Mouse (Mus musculus) left cerebral cortex, postnatal 14 days (tissue): ENCODE measurements at regions not wholly inside any gene's neighbourhood (a gene's known extent, or its start where the extent isn't known, plus 50 kb on each side); places are given as distances from the start of the nearest gene placed in this dataset.

Experiments used
- DNase-seq, 2 experiments: peaks; one replicate each; pipeline ENCODE4 v3.0.0; 2021 to 2022; ENCODE audit warnings: low spot score in 2 of 2, mixed read lengths in 1 of 2
- intact Hi-C: fragments of 180-260 bp; cut with DNase I; formaldehyde crosslinking; loops from one replicate; pipeline ENCODE4 v1.15.1; 2025

DNA sequence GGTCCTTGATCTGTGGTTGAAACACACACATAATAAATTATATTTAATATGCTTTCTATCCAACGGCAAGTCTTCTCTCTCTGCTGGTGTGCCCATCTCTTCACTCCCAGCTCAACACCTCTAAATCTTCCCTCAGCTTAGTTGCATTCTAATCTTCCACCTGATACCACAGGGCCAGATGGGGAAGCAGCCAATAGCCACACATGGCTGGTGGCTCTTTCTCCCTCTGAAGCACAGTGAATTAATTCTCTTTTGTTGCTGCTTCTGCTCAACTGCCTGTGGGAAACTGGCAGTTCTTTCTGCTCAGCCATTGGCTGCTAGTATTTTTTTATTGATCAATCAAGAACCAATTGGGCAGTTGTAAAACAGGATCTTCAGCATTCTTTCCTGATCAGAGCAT lies 750.0 kb downstream of the Serpinb8 start:
- intact Hi-C loops = no loop called here
- DNase-seq = no peak

DNA sequence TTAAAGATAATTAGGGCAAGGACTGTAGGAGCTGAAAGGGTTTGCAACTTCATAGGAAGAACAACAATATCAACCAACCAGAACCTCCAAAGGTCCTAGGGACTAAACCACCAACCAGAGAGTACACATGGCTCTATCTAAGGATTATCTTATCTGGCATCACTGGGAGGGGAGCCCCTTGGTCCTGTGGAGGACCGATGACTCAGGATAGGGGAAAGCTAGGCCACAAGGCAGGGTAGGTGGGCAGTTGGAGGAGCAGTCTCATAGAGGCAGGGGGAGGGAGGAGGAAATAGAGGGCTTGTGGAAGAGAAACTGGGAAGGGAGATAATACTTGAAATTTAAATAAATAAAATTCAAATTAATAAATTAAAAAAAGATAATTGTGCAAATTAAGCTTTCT lies 751.5 kb downstream of the Serpinb8 start:
- intact Hi-C loops = no loop called here
- no peak for DNase-seq

DNA sequence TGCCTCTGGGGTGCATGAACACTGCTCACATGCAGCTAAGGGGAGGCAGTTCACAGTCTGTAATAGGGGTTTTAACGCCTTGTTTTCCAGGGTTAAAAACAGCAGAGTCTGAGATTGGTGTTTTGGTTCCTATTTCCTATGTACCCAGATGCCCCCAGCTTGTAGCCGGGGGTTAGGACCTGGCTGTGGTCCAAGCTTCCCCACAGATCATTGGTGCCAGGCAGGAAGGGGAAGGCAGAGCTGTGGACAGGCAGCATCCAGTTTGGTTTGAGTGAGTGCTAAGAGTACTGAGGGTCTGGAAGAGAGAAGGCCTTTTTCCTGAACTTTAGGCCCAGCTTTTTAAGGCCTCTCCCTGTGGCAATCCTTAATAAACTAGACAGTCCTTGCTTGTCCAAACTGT lies 774.0 kb downstream of the Serpinb8 start:
- DNase-seq = no peak
- intact Hi-C loops = no loop called here

DNA sequence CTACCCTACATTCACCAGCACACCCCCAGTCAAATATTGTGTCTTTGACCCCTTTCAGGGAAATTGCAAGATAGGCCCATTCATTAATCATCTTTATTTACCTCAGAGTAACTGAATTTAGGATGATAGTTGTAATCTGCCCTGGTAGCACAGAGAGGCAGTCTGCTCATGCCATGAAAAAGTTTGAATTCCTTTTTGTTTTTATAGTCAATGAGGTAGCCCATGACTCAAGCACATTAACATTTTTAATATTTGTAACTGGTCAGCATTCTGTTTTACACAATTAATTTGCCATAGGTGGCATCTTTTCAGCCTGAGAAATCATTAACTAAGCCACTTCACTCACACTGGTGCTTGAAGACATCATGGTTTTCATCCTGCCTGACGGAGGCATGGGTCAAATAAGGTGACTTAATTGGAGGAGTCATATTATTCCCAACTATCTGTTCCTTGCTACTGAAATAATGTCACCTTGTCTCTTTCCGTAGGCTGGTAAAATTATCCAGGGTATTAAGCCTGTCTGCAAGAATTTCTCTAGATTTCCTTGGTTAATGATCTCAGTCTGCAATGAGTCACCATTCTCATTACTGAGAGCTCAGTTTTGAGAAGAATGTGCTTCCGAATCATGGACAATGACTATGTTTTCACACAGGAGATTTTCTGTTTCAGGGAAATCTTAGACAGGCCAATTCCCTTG lies 780.2 kb downstream of the Serpinb8 start:
- DNase-seq = no peak
- intact Hi-C loops = no loop called here

DNA sequence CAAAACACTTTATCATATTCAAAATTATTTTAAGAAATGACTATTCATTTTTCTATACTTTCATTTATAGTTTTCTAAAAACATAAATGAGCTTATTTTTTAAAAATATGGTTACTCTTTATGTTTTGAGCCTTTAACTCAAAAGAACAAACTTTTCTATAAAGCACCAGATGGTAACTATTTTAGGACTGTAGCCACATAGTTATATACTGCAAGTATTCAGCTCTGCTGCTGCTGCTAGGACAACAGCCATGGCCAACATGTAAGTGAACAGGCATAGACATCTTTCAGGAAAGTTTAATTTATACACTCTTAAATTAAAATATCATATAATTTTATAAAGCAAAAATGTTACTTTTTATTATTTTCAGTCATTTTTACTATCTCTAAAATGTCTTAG lies 800.1 kb downstream of the Serpinb8 start:
- intact Hi-C loops = no loop called here
- DNase-seq = peak in 1 of 2 experiments; percentile 18

DNA sequence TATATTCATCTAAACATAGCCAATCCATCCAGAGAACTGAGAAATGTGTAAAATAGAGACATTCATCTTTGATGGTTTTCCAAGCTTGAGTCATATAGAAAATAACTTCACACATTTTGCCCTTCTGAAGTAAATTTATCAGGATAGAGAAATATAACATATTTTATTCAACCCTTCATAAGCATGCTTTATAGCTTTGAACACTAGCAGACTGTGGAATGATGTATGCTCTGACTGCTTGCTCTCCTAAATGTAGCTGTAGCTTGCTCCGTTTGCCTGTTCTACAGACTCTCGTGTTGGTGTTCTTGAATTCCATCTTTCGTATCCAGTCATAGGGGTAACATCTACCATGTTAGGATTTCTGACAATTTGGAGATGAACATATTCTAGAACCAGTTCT lies 800.7 kb downstream of the Serpinb8 start:
- intact Hi-C loops = no loop called here
- DNase-seq = no peak

DNA sequence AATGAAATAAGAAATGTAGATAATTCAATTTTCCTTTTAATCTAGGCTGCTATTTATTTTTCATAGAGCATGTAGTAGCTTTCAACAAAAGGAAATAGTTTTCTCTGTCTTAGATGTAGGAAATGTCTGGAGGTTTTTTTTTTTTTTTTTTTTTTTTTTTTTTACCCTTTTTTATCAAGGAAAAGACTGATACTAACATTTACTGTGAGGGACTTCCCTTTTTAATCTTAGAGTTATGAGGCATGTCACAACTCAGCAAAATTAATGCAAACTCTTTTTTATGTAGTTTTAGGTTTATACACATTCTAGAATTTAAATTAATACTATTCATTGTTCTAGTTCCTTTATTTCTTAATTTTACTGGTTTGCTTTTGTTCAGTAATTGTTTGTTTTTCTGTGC lies 850.0 kb downstream of the Serpinb8 start:
- intact Hi-C loops = no loop called here
- DNase-seq = no peak

DNA sequence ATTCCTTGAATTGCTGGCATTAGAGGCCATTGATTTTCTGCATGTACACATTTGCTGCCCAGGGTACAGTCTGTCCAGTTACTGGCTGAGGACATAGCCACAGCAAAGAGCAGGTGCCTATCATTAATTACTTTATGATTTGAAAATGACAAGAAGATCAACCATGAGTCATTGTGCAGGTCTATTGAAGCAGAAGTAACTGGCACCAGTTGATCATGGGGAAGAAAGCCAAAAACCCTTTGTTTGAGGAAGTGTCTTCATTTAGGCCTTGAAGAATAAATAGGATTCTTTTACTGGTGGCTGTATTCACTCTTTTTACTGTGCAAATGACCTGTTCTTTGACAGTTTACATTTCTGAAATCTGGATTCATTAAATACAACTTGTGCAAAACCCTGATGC lies 863.0 kb downstream of the Serpinb8 start:
- intact Hi-C loops = no loop called here

DNA sequence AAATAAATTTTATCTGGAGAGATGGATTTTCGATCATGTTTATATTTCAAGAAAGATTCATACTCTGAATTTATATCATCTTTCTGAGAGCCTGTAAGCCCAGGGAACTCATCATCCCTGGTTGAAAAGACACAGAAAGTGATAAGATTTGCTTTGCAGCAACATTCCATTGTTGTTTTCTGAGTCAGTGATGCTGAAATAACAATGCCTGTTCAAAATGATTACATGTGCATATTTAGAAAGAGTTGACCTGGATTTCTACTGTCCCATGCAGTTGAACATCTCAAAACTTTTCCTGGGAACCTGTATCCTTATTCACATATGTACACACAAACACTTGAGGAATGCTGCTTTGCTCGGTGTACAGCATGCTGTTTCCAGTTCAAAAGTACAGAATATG lies 882.2 kb downstream of the Serpinb8 start:
- no peak for DNase-seq
- intact Hi-C loops = no loop called here

More for the DNA sequence above, 863.0 kb downstream of the Serpinb8 start:
- DNase-seq = no peak

DNA sequence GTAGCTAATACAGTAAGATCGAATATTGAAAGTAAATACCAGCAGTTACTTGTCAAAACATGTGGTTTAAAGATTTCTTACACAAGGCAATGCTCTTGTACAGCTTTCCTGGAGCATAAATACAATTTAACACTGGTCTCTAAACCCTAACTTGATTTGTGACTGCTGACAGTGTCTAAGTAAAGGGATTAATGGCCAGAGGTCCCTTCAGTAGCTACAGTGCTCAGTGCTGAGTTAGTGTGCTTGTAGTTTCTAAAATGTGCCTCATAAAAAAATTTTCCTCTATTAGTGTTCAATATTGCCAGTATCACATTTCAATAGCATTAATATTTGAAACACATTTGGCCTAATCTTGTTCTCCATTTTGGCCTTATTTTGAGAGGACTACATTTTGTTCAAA lies 909.0 kb downstream of the Serpinb8 start:
- intact Hi-C loops = no loop called here
- no peak for DNase-seq

DNA sequence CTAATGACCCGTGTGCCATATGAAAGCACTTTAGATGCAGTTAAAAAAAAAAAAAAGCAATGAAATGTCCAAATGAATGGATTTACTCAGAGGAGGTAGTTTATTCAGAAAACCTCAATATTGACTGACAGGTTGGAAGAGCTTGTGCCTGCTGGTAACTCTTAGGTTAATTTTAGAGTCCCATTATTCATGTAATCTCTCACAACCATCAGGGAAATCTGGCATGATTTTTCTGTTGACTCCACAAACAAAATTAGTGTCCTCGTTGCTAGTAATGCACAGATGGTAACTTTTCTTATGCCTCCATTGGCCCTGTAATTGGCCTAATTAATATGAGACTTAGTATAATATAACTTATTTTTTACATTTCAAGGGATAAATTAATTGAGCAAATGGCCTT lies 937.6 kb downstream of the Serpinb8 start:
- intact Hi-C loops = no loop called here
- no peak for DNase-seq

DNA sequence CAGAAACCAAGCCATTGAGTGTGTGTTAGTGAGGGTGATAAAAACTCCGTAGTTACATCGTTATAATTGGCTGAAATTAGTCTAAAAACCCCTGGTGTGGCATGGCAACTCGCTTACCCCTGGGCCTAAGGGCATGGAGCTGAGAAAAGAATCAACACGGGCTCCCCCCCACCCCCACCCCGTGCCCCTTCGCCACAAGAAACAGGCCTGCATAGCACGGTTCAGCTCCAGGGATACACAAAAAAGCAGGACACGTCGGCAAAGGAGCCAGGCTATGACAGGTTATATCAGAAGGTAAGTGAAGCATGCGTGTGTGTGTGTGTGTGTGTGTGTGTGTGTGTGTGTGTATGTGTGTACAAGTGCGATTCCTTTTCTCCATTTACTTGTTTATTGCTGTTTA lies 948.4 kb downstream of the Serpinb8 start:
- DNase-seq = no peak
- intact Hi-C loops = no loop called here

DNA sequence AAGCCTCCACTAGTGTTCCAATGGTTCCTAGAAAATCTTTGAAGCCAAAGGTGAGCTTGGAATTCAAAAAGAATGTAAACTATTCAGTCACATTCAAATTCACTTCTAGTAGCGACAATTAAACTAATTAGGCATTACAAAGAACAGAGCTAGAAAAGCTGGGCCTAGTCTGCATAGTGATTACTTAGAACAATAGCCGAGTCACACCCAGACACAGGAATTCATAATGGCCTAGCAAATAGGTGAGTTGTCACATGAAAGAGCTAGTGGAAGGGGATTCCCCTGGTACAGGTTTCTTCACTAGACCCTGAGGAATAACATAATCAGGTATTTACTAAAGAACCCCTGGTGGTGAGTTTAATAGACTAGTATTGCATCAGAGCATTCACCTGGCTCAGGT lies 958.9 kb downstream of the Serpinb8 start:
- intact Hi-C loops = no loop called here
- no peak for DNase-seq

DNA sequence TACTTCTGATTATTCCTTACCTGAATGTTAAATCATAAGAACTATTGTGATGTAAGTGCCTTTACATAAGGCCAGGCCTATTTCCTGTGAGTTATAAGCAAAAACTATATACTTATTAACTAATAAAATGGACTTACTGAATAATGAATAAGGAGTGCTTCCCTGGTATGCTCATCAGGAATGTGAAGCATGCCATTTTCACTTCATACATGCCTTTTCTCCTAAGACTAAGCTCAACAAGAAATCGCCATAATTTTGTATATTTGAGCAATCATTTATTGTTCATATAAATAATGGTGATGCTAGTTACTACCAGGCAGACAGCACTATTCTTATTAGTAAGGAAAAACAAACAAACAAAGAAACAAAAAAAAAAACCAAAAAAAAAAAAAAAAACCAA lies 969.1 kb downstream of the Serpinb8 start:
- intact Hi-C loops = no loop called here
- no peak for DNase-seq

DNA sequence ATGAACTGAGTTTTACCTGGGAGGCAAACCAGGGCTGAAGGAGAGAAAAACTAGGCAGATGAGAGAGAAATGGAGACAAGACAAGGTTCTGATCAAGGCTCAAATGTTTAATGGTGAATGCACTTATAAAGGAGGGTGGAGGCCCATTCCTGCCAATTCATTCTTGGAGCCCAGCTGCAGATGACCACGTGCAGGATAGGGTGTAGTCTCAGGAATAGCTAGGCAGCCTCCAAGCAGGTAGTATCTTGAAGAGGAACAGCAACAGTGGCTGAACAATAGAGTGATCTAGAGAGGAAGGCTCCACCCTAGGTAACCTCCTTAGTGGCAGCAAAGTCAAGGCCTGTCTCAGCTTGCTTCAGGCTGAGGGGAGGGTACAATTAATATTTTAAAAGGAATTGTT lies 973.2 kb downstream of the Serpinb8 start:
- no peak for DNase-seq
- intact Hi-C loops = no loop called here

DNA sequence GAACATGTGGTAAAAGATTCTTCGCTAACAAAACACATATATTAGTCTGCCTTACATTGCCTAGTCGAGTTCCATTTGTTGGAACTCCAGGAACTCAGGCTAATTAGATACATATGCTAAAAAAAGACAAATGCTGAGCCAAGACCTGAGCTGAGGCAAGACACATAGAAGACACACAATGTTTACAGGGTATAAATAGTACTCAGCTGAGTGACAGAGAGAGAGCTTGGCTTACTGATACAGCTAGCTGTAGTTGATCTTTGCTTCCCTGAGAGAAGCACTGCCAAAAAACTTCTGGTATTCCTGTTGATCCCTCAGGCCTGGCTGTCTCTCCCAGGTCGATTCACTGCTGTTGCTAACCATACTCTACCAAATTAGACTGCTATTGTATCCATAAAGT lies 982.2 kb downstream of the Serpinb8 start:
- DNase-seq = no peak
- intact Hi-C loops = no loop called here

DNA sequence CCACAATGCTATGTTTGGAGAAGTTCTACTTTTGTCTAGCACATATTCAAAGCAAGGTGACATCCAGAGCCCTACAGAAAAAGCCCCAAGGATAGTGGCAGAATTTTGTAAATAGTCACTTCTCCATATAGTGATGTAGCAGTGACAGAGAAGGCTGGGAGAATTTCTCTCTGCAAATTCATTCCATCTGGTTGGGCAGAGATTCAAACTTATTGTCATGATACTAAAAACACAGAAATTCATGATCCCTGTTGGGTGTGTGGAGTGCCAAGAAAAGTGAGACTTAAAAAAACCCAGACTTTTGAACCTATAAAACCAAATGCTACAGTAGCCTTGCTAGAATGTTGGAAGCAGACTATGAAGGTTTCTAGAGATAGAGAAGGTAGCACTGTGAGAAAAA lies 983.0 kb downstream of the Serpinb8 start:
- no peak for DNase-seq
- intact Hi-C loops = no loop called here

DNA sequence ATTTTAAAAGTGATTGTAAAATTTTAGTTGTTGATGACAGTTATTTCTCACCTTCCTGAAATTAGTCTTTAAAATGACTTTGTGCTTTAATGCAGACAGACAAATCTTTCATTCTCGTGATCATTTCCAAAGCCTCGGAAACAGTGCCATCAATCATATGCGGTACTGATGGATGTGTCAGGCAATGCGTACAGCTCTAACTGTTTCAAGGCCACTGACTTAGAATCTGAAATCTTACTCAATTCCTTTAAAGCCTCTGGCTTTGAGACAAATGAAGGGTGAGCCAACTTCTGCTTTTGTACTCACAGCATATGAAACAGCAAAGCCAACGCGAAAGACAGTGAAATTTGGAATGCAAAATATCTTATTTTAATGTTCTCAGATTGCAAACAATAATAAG lies 987.0 kb downstream of the Serpinb8 start:
- DNase-seq = no peak
- intact Hi-C loops = no loop called here

DNA sequence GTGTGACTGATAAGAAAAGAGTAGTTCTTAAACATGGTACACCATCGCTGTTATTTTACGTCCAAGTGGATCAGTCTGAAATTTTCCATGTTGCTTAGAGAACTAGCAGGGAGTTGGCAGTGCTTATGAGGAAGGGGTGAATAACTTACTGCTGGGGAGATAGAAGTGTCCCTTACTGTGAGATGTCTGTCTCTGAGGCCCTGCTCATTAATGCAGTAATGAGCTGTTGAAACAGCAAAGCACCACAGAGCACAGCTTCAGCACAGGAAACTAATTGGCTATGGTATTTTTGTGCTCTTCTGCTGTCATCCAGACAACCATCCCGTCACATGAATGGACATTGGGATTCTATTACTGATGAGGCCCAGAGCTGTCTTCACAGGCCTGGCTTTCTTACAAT lies 988.0 kb downstream of the Serpinb8 start:
- intact Hi-C loops = no loop called here
- DNase-seq = no peak

DNA sequence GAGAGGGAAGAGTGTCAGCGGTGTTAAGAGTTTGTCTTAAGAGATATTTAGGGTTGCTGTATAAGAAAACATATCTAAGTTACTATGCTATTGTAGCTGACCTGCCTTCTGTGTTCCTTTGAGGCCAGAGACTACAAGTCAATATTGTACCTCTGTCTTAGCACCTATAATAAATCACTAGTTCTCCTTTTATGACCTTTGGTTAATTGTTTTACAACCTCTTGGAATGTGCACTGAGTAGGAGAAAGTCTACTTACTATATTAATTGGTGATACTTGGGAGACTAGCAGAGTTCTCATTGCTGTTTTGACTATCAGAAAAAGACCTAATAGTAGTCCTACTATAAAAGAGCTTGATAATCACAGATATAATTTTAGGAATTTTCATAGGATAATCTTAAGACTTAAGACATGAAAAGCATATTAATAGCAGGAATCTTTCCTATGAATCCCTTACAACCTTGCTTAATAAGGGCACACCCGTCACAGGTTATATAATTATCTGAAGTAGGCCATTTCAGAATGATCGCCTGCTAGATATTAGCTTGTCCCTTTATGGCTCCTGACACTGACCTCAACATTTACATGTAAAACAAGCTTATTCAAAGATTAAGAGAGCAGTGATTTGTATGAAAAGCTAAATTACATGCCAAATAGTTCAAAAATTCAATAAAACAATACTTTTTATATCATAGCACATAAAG lies 1003.1 kb downstream of the Serpinb8 start:
- intact Hi-C loops = no loop called here
- no peak for DNase-seq

DNA sequence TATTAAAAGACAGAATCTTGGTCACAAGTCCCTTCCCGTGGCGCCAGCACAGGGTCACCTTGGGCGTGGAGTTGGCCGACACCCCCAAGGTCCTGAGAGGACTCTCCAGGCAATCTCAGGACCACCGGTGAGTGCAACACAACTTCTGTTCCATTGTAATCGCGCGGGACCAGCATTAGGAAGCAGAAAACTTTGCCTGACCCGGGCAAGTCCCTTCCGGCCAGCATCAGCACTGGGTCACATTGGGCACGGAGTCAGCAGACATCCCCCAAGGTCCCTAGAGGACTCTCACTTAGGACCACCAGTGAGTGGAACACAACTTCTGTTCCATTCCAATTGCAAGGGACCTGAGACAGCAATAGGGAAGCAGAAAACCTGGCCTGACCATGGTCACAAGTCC lies 1007.3 kb downstream of the Serpinb8 start:
- DNase-seq = no peak
- intact Hi-C loops = no loop called here
